17 mouse cellular contexts compared by ENCODE assay signal in genomic region chr7:84013656-84014055, GRCm38 (mm10).
DNase-seq lines count a peak whose midpoint lies in the region; ATAC-seq lines count a peak whose summit lies in the region.
"Had no signal": no experiment of that assay in that cellular context is flagged by ENCODE, and none has a peak within 500 bp of the region (broad histone marks: within the 10 kb centered on the region; RNA-seq: fewer than 3 reads in every experiment).

No protein-coding gene starts in this region.

- no peaks in the 10 kb centered on the region for H3K36me3 ChIP-seq in kidney, embryonic 15.5 days
- H3K36me3 ChIP-seq in limb, embryonic 10.5 days, result no peaks in the 10 kb centered on the region
- H3K36me3 ChIP-seq: embryonic facial prominence, embryonic 15.5 days; hindbrain, embryonic 10.5 days; limb, embryonic 15.5 days; midbrain, embryonic 13.5 days; neural tube, embryonic 12.5 days had no signal

- H3K4me3 ChIP-seq in kidney, embryonic 15.5 days (replicated peaks), result no peak overlapping the region
- H3K4me3 ChIP-seq in limb, embryonic 10.5 days, result no peak overlapping the region
- H3K4me3 ChIP-seq: embryonic facial prominence, embryonic 15.5 days; forebrain, embryonic 13.5 days; hindbrain, embryonic 10.5 days; limb, embryonic 15.5 days; midbrain, embryonic 13.5 days; neural tube, embryonic 12.5 days had no signal

- H3K4me2 ChIP-seq in kidney, embryonic 15.5 days, result no peak overlapping the region
- H3K4me2 ChIP-seq: embryonic facial prominence, embryonic 15.5 days; forebrain, embryonic 13.5 days; limb, embryonic 15.5 days; midbrain, embryonic 13.5 days; neural tube, embryonic 12.5 days had no signal

- H3K27ac ChIP-seq in kidney, embryonic 15.5 days, result no peak overlapping the region
- H3K27ac ChIP-seq in limb, embryonic 10.5 days, result no peak overlapping the region
- H3K27ac ChIP-seq: embryonic facial prominence, embryonic 15.5 days; forebrain, embryonic 13.5 days; hindbrain, embryonic 10.5 days; limb, embryonic 15.5 days; macrophage; midbrain, embryonic 13.5 days; neural tube, embryonic 12.5 days had no signal

- no peaks in the 10 kb centered on the region for H3K27me3 ChIP-seq in kidney, embryonic 15.5 days
- H3K27me3 ChIP-seq in limb, embryonic 10.5 days (ENCODE audit: low read depth, poor library complexity, severe bottlenecking), result no peaks in the 10 kb centered on the region
- H3K27me3 ChIP-seq: embryonic facial prominence, embryonic 15.5 days; forebrain, embryonic 13.5 days; limb, embryonic 15.5 days; midbrain, embryonic 13.5 days; neural tube, embryonic 12.5 days had no signal

- peak; percentile 46 for DNase-seq in adrenal gland, adult 2 months
- DNase-seq in adrenal gland, postnatal 4 days (ENCODE audit: low spot score in 2 of 2), result no peak
- DNase-seq in kidney, postnatal 10 days, result peak; percentile 21
- peak; percentile 34 for DNase-seq in heart, postnatal 25 days (ENCODE audit: low spot score)
- peak; percentile 52 to 71 for DNase-seq in lung, postnatal 4 days
- DNase-seq in urinary bladder, postnatal 25 days (ENCODE audit: low spot score), result no peak
- no peak for DNase-seq in limb, embryonic 10.5 days (ENCODE audit: low spot score)
- DNase-seq: kidney, adult 8-10 months; thymus, postnatal 25 days had no signal

- no peak overlapping the region for H3K9ac ChIP-seq in kidney, embryonic 15.5 days
- H3K9ac ChIP-seq: embryonic facial prominence, embryonic 15.5 days; forebrain, embryonic 13.5 days; limb, embryonic 15.5 days; midbrain, embryonic 13.5 days; neural tube, embryonic 12.5 days had no signal

- no peak for ATAC-seq in kidney, embryonic 15.5 days (replicated peaks; ENCODE audit: low FRiP score)
- ATAC-seq: forebrain, embryonic 13.5 days; midbrain, embryonic 13.5 days had no signal

- H3K9me3 ChIP-seq in kidney, embryonic 15.5 days (replicated peaks), result no peaks in the 10 kb centered on the region
- no peaks in the 10 kb centered on the region for H3K9me3 ChIP-seq in limb, embryonic 10.5 days (replicated peaks)
- H3K9me3 ChIP-seq: embryonic facial prominence, embryonic 15.5 days; forebrain, embryonic 13.5 days; hindbrain, embryonic 10.5 days; limb, embryonic 15.5 days; midbrain, embryonic 13.5 days; neural tube, embryonic 12.5 days had no signal

- 79% methylated on average over 4 of the region's 4 CpGs for WGBS in kidney, embryonic 15.5 days
- 86% methylated on average over 4 of the region's 4 CpGs for WGBS in limb, embryonic 10.5 days

- intact Hi-C loops in heart, postnatal 25 days (cut with DNase I), result loop anchor here (5.0 kb wide), 1 partner anchor 46 kb away; no protein-coding TSS in a partner anchor

- peaks cover 12% of the 10 kb centered on the region for H3K4me1 ChIP-seq in kidney, embryonic 15.5 days
- peaks cover 13% of the 10 kb centered on the region; the same call in 1 of the 2 replicates for H3K4me1 ChIP-seq in limb, embryonic 10.5 days
- H3K4me1 ChIP-seq: embryonic facial prominence, embryonic 15.5 days; midbrain, embryonic 13.5 days; neural tube, embryonic 12.5 days had no signal

Comparison
In these comparisons a context has a peak if more than half of its experiments do, and no peak if none do; other contexts are left out.
1. DNase-seq: peak in adrenal gland, adult 2 months (single experiment), kidney, postnatal 10 days (single experiment), heart, postnatal 25 days (single experiment) and lung, postnatal 4 days (2 of 2); none in adrenal gland, postnatal 4 days (0 of 2), urinary bladder, postnatal 25 days (single experiment) and limb, embryonic 10.5 days (single experiment).